Mouse (Mus musculus): ENCODE data around the gene 4921524J17Rik. TPM values are rescaled to one million over a fixed set of nuclear protein-coding genes. Genes with fewer than 3 reads are reported as not detected.
A peak's percentile ranks its signal among the peaks of the same experiment; 100 is the strongest.

The 4921524J17Rik gene
- polyA plus RNA-seq, 1 experiment from 2014 or later, result 33.2 TPM

DNA sequence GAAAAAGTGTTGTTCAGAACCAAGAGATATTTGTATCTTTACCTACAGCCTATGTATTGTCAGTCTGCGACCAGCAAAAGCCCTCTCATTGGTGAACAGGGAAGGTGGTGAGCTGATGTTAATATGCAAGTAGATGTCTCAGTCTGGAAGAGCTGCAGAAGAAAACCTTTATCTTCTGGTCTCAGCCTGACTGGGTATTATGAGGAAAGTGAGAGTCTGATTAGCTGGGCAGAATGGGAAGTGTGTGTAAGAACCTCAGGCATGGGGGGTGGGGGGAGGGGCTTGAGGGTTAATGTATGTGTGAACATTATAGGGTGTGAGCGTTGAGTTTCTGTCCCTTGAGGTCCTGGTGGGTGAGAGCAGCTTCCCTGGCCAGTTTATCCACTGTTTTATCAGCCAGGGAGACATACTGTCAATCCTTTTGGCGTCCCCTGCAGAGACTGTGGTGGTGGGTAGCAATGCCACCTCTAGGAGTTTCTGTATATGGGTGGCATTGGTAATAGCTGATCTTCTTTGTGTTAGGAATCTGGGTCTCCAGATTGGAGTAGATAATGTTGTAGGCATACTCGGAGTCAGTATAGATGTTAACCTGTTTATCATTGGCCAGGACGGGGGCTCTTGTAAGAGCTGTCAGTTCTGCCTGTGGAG, 36.1 kb downstream of the 4921524J17Rik start:
- Histone ChIP-seq H3K9ac (ENCODE audit: low read depth, low read length) (no peak overlapping the region), H3K36me3 (ENCODE audit: control insufficient read depth, insufficient read depth, low read length) (no peaks in the 10 kb centered on the region), H3K4me3 (ENCODE audit: low read length) (no peak overlapping the region), H3K9me3 (ENCODE audit: control insufficient read depth, low read length) (no peaks in the 10 kb centered on the region), H3K4me2 (ENCODE audit: low read depth, low read length) (no peak overlapping the region), H3K27ac (ENCODE audit: low read length) (no peak overlapping the region), H3K4me1 (ENCODE audit: control insufficient read depth, insufficient read depth, low read length) (peaks cover 3% of the 10 kb centered on the region; the same call in 1 of the 2 replicates), H3K27me3 (replicated peaks; ENCODE audit: control insufficient read depth, insufficient read depth, low read length) (no peaks in the 10 kb centered on the region)
- ATAC-seq, result no peak
- 85% methylated on average over 5 of the region's 5 CpGs for WGBS

DNA sequence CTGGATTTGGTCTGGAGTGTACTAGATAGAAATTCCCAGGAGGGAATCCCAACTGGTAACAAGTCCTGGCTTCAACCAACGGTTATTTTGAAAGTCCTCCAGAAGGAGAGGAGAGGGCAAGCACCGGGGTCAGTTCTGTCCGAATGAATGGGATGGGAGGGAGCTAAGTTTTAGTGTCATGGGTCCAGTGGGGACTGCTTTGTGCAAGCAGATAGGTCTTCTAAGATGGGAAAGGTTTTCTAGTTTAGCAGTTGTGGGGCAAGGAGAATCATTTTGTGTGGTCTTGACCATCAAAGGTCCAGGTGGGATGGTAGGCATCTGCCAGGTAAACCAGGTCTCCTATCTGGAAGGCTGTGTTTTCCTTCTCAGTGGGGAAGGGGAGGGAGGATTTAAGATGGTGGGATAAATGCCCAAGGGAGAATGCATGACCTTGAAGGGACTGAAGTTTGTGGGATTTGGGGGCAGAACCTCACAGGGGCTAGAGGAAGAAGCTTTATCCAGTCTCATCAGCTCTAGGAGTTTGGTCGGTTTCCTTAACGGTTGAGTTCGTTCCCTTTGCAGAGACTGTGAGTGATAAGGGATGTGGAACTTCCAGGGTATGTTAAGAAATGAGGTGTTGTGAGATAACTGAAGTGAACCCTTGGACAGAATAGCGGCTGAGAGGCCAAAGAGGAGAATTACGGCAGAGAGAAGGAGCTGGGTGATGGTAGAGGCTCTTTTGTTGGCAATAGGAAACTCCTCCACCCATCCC, 36.8 kb downstream of the 4921524J17Rik start:
- Histone ChIP-seq H3K9me3 (ENCODE audit: control insufficient read depth, low read length) (no peaks in the 10 kb centered on the region), H3K36me3 (ENCODE audit: control insufficient read depth, insufficient read depth, low read length) (no peaks in the 10 kb centered on the region), H3K9ac (ENCODE audit: low read depth, low read length) (no peak overlapping the region), H3K4me1 (ENCODE audit: control insufficient read depth, insufficient read depth, low read length) (peaks cover 3% of the 10 kb centered on the region; the same call in 1 of the 2 replicates), H3K27ac (ENCODE audit: low read length) (no peak overlapping the region), H3K4me3 (ENCODE audit: low read length) (no peak overlapping the region), H3K27me3 (replicated peaks; ENCODE audit: control insufficient read depth, insufficient read depth, low read length) (no peaks in the 10 kb centered on the region), H3K4me2 (ENCODE audit: low read depth, low read length) (no peak overlapping the region)
- ATAC-seq, result no peak
- 81% methylated on average over 8 of the region's 8 CpGs for WGBS

DNA sequence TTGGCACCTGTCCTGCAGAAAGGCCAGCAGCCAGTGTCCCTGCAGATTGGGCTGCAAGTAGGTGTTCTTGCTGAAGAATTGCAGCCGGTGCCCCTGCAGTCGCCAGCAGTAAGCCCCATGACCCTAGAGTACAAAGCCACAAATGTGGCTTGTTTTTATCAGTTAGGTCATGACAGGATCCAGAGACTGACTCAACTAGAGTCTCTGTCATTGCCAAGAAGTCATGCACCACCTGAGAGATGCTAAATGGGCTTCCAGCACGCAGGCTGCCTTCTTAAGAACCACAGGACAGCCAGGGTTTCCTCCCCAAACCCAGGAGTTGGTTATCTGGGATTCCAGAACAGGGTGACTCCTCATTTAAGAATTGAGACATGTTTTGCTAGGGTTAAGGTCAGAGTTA, 37.6 kb downstream of the 4921524J17Rik start:
- H3K27ac ChIP-seq (ENCODE audit: low read length), result no peak overlapping the region
- H3K36me3 ChIP-seq (ENCODE audit: control insufficient read depth, insufficient read depth, low read length), result no peaks in the 10 kb centered on the region
- no peaks in the 10 kb centered on the region for H3K27me3 ChIP-seq (replicated peaks; ENCODE audit: control insufficient read depth, insufficient read depth, low read length)
- peaks cover 3% of the 10 kb centered on the region; the same call in 1 of the 2 replicates for H3K4me1 ChIP-seq (ENCODE audit: control insufficient read depth, insufficient read depth, low read length)
- no peak overlapping the region for H3K9ac ChIP-seq (ENCODE audit: low read depth, low read length)
- WGBS, result 77% methylated on average over 3 of the region's 3 CpGs
- ATAC-seq, result no peak
- H3K4me2 ChIP-seq (ENCODE audit: low read depth, low read length), result no peak overlapping the region
- no peaks in the 10 kb centered on the region for H3K9me3 ChIP-seq (ENCODE audit: control insufficient read depth, low read length)
- no peak overlapping the region for H3K4me3 ChIP-seq (ENCODE audit: low read length)

DNA sequence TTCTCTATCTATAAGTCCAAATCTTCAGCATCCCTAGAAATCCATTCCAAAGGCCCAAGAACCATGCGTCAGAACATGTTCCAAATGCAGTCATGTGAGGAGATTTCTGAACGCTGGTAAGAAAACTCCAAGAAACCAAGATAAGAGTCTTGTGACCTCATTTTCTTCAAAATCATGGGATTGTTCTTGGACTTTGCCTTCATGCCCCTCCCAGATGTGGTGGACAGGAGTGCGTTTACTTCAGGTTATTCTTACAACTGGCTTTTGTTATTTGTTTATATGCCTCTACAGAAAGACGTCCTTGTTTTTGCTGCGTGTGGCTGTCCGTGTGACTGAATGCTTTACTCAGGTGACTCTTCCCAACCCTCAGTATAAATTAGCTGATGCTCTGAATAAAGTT, 39.4 kb downstream of the 4921524J17Rik start:
- Histone ChIP-seq H3K4me1 (ENCODE audit: control insufficient read depth, insufficient read depth, low read length) (peaks cover 3% of the 10 kb centered on the region; the same call in 1 of the 2 replicates), H3K4me3 (ENCODE audit: low read length) (no peak overlapping the region), H3K27ac (ENCODE audit: low read length) (peak overlapping the region; percentile 70), H3K4me2 (ENCODE audit: low read depth, low read length) (no peak overlapping the region), H3K36me3 (ENCODE audit: control insufficient read depth, insufficient read depth, low read length) (no peaks in the 10 kb centered on the region), H3K27me3 (replicated peaks; ENCODE audit: control insufficient read depth, insufficient read depth, low read length) (no peaks in the 10 kb centered on the region), H3K9ac (ENCODE audit: low read depth, low read length) (no peak overlapping the region), H3K9me3 (ENCODE audit: control insufficient read depth, low read length) (no peaks in the 10 kb centered on the region)
- WGBS, result 67% methylated on average over 6 of the region's 6 CpGs
- ATAC-seq, result peak; percentile 67

DNA sequence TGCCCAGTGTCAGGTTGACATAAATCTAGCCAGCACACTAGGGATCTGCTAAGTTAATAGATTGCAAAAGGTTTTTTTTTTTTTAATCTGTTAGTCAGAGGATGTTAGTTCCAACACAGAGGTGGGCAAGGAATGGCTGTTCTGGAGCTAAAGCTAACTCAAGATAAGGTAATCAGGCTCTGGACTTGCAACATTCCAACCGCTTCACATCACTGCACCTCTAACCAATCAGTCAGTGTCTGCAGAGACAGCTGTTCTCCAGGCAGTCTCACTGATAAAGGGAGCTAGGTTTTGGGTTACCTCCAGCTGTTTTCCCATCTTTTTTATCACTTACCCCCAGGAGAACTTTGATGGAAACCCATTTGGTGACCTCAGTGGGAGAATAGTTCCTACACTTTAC, 41.2 kb downstream of the 4921524J17Rik start:
- Histone ChIP-seq H3K4me3 (ENCODE audit: low read length) (no peak overlapping the region), H3K4me2 (ENCODE audit: low read depth, low read length) (no peak overlapping the region), H3K4me1 (ENCODE audit: control insufficient read depth, insufficient read depth, low read length) (no peaks in the 10 kb centered on the region), H3K9ac (ENCODE audit: low read depth, low read length) (no peak overlapping the region), H3K27ac (ENCODE audit: low read length) (no peak overlapping the region), H3K27me3 (replicated peaks; ENCODE audit: control insufficient read depth, insufficient read depth, low read length) (no peaks in the 10 kb centered on the region), H3K9me3 (ENCODE audit: control insufficient read depth, low read length) (no peaks in the 10 kb centered on the region), H3K36me3 (ENCODE audit: control insufficient read depth, insufficient read depth, low read length) (no peaks in the 10 kb centered on the region)
- ATAC-seq, result no peak
- 48% methylated on average over 1 of the region's 1 CpGs for WGBS

DNA sequence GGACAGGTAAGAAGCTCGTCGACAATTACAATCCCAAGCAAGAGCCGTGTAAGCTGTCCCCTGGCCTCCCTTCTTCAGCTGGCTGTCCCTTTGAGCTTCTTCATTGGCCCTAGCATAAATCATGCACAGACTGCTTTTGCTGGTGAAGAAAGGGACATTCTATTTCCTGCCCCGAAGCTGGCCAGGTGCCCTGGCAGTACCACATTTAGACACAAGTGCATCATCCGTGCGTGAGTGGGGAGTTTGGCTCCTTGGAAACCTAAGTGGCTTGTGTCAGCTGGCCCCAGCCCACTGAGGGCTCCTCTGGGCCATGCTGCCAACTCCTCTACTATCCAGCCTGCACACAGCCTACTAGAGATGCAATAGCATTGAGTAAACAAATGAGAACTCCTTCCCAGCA, 46.4 kb downstream of the 4921524J17Rik start, which contains the start of gene Mylk3:
Gene Mylk3 (minus strand): TSS at position 141 of the 400 bp plus-strand sequence.
- Histone ChIP-seq H3K27me3 (replicated peaks; ENCODE audit: control insufficient read depth, insufficient read depth, low read length) (no peaks in the 10 kb centered on the region), H3K27ac (ENCODE audit: low read length) (no peak within 1 kb of the TSS), H3K9me3 (ENCODE audit: control insufficient read depth, low read length) (no peaks in the 10 kb centered on the region), H3K36me3 (ENCODE audit: control insufficient read depth, insufficient read depth, low read length) (no peaks in the 10 kb centered on the region), H3K9ac (ENCODE audit: low read depth, low read length) (no peak within 1 kb of the TSS), H3K4me3 (ENCODE audit: low read length) (no peak within 1 kb of the TSS), H3K4me1 (ENCODE audit: control insufficient read depth, insufficient read depth, low read length) (peaks cover 2% of the 10 kb centered on the region), H3K4me2 (ENCODE audit: low read depth, low read length) (no peak within 1 kb of the TSS)
- 70% methylated on average over 6 of the region's 6 CpGs for WGBS
- ATAC-seq, result no peak

DNA sequence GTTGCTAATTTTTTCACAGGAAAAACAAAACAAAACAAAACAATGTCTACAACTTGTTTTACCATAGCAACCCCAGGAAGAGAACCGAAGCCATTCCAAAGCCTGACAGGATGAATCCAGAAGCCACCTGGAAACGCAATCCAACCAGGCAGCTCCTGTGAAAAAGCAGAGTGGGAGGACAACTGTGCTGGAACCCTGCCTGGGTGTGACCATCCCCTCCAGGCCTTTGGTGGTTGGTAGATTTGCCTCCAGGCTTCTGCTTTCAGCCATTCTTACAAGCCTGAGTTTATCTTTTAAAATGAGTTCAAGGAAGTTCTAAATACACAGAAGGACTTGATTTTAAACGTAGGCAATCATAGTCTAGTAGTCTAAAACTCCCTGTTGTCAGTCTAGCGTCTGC, 50.7 kb downstream of the 4921524J17Rik start:
- no peak overlapping the region for H3K4me2 ChIP-seq (ENCODE audit: low read depth, low read length)
- H3K9me3 ChIP-seq (ENCODE audit: control insufficient read depth, low read length), result no peaks in the 10 kb centered on the region
- H3K36me3 ChIP-seq (ENCODE audit: control insufficient read depth, insufficient read depth, low read length), result no peaks in the 10 kb centered on the region
- no peak overlapping the region for H3K27ac ChIP-seq (ENCODE audit: low read length)
- no peak overlapping the region for H3K9ac ChIP-seq (ENCODE audit: low read depth, low read length)
- 66% methylated on average over 4 of the region's 4 CpGs for WGBS
- H3K4me1 ChIP-seq (ENCODE audit: control insufficient read depth, insufficient read depth, low read length), result peaks cover 21% of the 10 kb centered on the region
- no peak overlapping the region for H3K4me3 ChIP-seq (ENCODE audit: low read length)
- no peak for ATAC-seq
- no peaks in the 10 kb centered on the region for H3K27me3 ChIP-seq (replicated peaks; ENCODE audit: control insufficient read depth, insufficient read depth, low read length)

DNA sequence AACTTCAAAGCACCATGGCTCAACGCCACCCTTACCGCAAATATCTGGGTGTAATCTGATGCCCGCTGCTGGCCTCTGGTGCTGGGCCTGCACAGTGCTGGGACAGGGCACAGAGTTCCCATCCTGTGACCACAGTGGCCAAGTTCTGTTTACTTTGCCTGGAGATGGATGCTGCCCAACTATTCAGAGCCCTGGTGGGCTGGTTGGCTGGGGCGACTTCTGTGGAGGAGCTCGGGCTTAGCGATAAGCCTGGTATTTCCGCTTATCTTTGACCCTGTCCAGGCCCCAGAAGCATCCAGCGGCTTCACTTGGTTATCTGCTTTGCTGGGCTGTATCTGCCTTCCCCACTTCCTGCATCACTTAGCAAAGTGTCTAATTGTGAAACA, 51.8 kb downstream of the 4921524J17Rik start:
- ATAC-seq, result peak; percentile 82
- H3K27me3 ChIP-seq (replicated peaks; ENCODE audit: control insufficient read depth, insufficient read depth, low read length), result no peaks in the 10 kb centered on the region
- WGBS, result 24% methylated on average over 8 of the region's 8 CpGs
- peak overlapping the region; percentile 67 for H3K27ac ChIP-seq (ENCODE audit: low read length)
- H3K4me1 ChIP-seq (ENCODE audit: control insufficient read depth, insufficient read depth, low read length), result peaks cover 24% of the 10 kb centered on the region
- peak overlapping the region; percentile 1 for H3K9ac ChIP-seq (ENCODE audit: low read depth, low read length)
- no peak overlapping the region for H3K4me3 ChIP-seq (ENCODE audit: low read length)
- H3K9me3 ChIP-seq (ENCODE audit: control insufficient read depth, low read length), result no peaks in the 10 kb centered on the region
- H3K4me2 ChIP-seq (ENCODE audit: low read depth, low read length), result no peak overlapping the region
- no peaks in the 10 kb centered on the region for H3K36me3 ChIP-seq (ENCODE audit: control insufficient read depth, insufficient read depth, low read length)

DNA sequence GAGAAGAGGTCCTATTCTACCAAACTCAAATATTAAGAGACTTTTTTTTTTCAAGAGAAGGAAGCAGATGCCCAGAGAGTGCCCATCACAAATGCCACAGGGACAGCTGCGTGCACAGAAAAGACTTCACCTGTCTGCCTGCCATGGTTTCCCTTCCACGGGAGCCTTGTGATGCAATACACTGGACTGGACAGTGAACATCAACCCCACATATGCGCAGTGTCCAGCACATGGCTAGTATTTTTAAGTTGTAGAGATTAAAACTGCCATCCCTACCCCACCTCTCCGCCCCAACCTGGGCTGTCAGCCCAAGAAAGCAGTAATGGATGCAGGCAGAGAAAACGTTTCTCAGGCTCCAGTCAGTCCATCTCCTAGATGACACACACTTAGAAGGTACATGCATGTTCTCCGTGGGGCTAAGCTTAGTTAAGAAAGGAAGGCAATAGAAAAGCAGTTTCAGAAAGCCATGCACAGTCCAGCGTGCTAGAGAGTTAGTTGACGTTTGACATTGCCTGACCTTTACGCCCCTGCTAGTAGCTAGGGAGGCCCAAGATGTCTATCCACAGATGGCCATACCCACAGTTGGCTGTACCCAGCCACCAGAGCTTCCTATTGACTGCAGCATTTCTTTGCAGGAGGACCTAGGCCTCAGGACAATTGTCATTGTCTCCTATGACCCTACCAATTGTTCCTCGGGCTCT, 52.4 kb downstream of the 4921524J17Rik start:
- Histone ChIP-seq H3K4me3 (ENCODE audit: low read length) (no peak overlapping the region), H3K9me3 (ENCODE audit: control insufficient read depth, low read length) (no peaks in the 10 kb centered on the region), H3K27me3 (replicated peaks; ENCODE audit: control insufficient read depth, insufficient read depth, low read length) (no peaks in the 10 kb centered on the region), H3K36me3 (ENCODE audit: control insufficient read depth, insufficient read depth, low read length) (no peaks in the 10 kb centered on the region), H3K4me2 (ENCODE audit: low read depth, low read length) (no peak overlapping the region), H3K9ac (ENCODE audit: low read depth, low read length) (peak overlapping the region; percentile 1; the same call in 1 of the 2 replicates), H3K27ac (ENCODE audit: low read length) (peak overlapping the region; percentile 74), H3K4me1 (ENCODE audit: control insufficient read depth, insufficient read depth, low read length) (peaks cover 24% of the 10 kb centered on the region)
- WGBS, result 69% methylated on average over 10 of the region's 10 CpGs
- ATAC-seq, result peak; percentile 22; the same call in 1 of the 2 replicates

Measured in intestine, embryonic 16.5 days (tissue).